Mouse (Mus musculus) cortical plate, adult 2 months (tissue): ENCODE measurements at regions not wholly inside any gene's neighbourhood (a gene's known extent, or its start where the extent isn't known, plus 50 kb on each side); places are given as distances from the start of the nearest gene placed in this dataset.

Experiments used
- CTCF ChIP-seq: fragments of 200-500 bp; IDR thresholded peaks from 2 replicates; pipeline ENCODE4 v1.5.1; 2011; ENCODE audit warnings: mild to moderate bottlenecking, control low read depth, low read length; ENCODE audit not compliant: insufficient read depth; ENCODE audit errors: extremely low read depth
- POLR2A ChIP-seq: fragments of 200-500 bp; IDR thresholded peaks from 2 replicates; pipeline ENCODE4 v1.6.1; 2011; ENCODE audit warnings: mild to moderate bottlenecking, low read length, control low read depth; ENCODE audit not compliant: insufficient read depth; ENCODE audit errors: extremely low read depth

DNA sequence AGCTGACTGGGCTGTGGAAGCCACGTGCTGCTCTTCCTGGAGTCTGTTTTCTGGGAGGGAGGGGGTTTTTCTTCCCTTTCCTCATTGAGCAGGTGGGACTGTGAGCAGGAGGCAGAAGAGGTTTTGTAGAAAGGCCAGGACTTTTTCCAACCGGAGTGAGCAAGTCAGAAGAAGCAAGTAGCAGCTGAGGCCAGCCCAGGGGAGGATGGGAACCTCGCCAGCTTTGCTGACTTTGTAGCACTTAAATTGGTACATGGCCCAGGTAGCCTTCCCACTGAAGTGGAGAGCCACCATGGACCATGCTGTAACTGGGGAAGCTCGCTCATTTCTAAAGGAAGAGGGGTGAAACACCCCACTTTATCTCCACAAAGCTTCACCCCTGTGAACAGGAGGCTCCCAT is 154.1 kb downstream of the Kif26a start:
- TF ChIP-seq POLR2A (no peak), CTCF (no peak)
